In the genomic region with DNA sequence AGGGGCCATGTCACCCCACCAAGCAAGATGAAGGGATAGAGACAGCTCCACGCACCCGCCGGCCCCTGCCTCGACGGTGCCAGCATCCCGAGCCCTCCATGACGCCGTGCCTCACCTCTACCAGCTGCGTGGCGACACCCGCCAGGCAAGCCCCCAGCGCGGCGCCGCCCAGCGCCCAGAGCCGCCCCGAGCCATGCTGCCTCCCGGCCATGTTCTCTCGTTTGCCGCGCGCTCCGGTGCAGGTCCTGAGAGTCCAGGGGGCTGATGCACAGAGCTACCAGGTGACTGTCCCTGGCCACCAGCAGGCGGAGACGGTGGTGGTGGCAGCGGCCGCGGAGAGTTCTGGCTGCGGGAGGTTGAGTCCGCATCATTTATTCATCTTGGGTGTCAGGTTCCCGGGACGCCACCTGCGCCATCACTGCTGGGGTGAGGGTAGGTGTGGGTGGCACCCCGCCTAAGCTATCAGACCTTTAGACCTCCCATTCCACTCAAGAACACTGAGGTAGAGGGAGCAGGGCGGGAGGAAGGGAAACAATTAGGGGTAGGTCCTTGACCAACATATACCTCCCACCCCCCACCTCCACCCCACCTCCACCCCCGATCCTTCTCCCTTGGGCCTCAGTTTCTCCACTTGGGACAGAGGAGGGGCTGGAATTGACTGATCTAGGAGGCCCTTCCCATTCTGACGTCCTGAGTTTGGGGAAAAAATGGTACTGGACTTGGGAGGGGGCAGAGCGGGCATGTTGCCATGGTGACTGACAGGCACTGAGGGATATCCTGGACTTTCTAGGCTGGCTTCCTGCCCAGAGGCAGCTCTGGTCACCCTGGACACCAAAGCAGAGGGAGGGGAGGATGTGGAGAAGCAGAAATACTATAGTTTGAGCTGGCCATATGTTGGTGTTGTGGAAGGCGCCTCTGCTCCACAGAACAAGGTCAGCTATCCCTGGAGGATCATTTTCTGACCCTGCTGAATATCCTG, we compare ENCODE assay signal across 10 mouse cellular contexts. TPM values are rescaled to one million over a fixed set of nuclear protein-coding genes. Genes with fewer than 3 reads are reported as not detected.
DNase-seq lines count a peak whose midpoint lies in the region; ATAC-seq and TF ChIP-seq lines count a peak whose summit lies in the region.
"Had no signal": no experiment of that assay in that cellular context is flagged by ENCODE, and none has a peak within 500 bp of the region (broad histone marks: within the 10 kb centered on the region; RNA-seq: fewer than 3 reads in every experiment).

No protein-coding gene starts in this region.

- peak; percentile 37 to 75 for DNase-seq in cerebellum, postnatal 14 days
- no peak for DNase-seq in cerebellum, adult 2 months
- no peak for DNase-seq in spleen, adult 2 months (ENCODE audit: low read depth in 1 of 2, low spot score in 2 of 2)
- no peak for DNase-seq in spleen, postnatal 14 days (ENCODE audit: low spot score in 2 of 2)
- peak; percentile 65 for DNase-seq in intestine, embryonic 14.5 days (ENCODE audit: low spot score)
- no peak for DNase-seq in liver, embryonic 13.5 days
- no peak for DNase-seq in spleen, postnatal 10 days (ENCODE audit: low spot score in 2 of 2)

- TF ChIP-seq POLR2A in cerebellum, adult 2 months (IDR thresholded peaks at IDR 0.05; ENCODE audit: borderline replicate concordance, insufficient read depth, low read length), result no peak
- no peak for TF ChIP-seq POLR2A in spleen, adult 2 months (IDR thresholded peaks at IDR 0.05; ENCODE audit: low read depth, low read length)

- 9% methylated on average over 40 of the region's 40 CpGs for WGBS in cerebellum, adult 2 months
- 31% methylated on average over 40 of the region's 40 CpGs for WGBS in spleen, adult 2 months
- WGBS in intestine, embryonic 14.5 days, result 10% methylated on average over 40 of the region's 40 CpGs
- 13% methylated on average over 40 of the region's 40 CpGs for WGBS in liver, embryonic 13.5 days (ENCODE audit: insufficient replicate concordance)
- 13% methylated on average over 40 of the region's 40 CpGs for WGBS in stomach, embryonic 15.5 days

- H3K9me3 ChIP-seq in intestine, embryonic 14.5 days (ENCODE audit: control insufficient read depth, low read length), result no peaks in the 10 kb centered on the region
- no peaks in the 10 kb centered on the region for H3K9me3 ChIP-seq in liver, embryonic 13.5 days (replicated peaks)
- no peaks in the 10 kb centered on the region for H3K9me3 ChIP-seq in stomach, embryonic 15.5 days

- peaks cover 4% of the 10 kb centered on the region for H3K4me1 ChIP-seq in cerebellum, adult 2 months (ENCODE audit: control insufficient read depth, insufficient read depth, low read length)
- no peaks in the 10 kb centered on the region; the same call in 1 of the 2 replicates for H3K4me1 ChIP-seq in spleen, adult 2 months (ENCODE audit: control insufficient read depth, insufficient read depth, insufficient read length)
- peaks cover 17% of the 10 kb centered on the region for H3K4me1 ChIP-seq in intestine, embryonic 14.5 days (replicated peaks; ENCODE audit: control insufficient read depth, insufficient read depth, low read length)
- peaks cover 29% of the 10 kb centered on the region for H3K4me1 ChIP-seq in liver, embryonic 13.5 days (replicated peaks)
- H3K4me1 ChIP-seq in stomach, embryonic 15.5 days, result peaks cover 16% of the 10 kb centered on the region

- no peak overlapping the region for H3K27ac ChIP-seq in cerebellum, adult 2 months (ENCODE audit: insufficient read depth, low read length)
- H3K27ac ChIP-seq in spleen, adult 2 months (ENCODE audit: insufficient read depth, low read length), result no peak overlapping the region
- H3K27ac ChIP-seq in intestine, embryonic 14.5 days (ENCODE audit: low read depth), result no peak overlapping the region
- H3K27ac ChIP-seq in liver, embryonic 13.5 days, result peak overlapping the region; percentile 14; the same call in 1 of the 2 replicates
- H3K27ac ChIP-seq in stomach, embryonic 15.5 days, result no peak overlapping the region

- no peak for TF ChIP-seq CTCF in cerebellum, adult 2 months (IDR thresholded peaks at IDR 0.05; ENCODE audit: borderline replicate concordance, insufficient read depth, low read depth, low read length)
- no peak for TF ChIP-seq CTCF in spleen, adult 2 months (IDR thresholded peaks at IDR 0.05; ENCODE audit: extremely low read depth, insufficient read depth, insufficient read length, insufficient replicate concordance)

- no peaks in the 10 kb centered on the region for H3K27me3 ChIP-seq in cerebellum, adult 2 months (ENCODE audit: control insufficient read depth, insufficient read depth, low read length)
- H3K27me3 ChIP-seq in spleen, adult 2 months (ENCODE audit: control insufficient read depth, insufficient read depth, low read length), result no peaks in the 10 kb centered on the region
- H3K27me3 ChIP-seq in intestine, embryonic 14.5 days (replicated peaks; ENCODE audit: control insufficient read depth, insufficient read depth, low read length), result peaks cover 17% of the 10 kb centered on the region; the same call in 1 of the 2 replicates
- peaks cover 44% of the 10 kb centered on the region for H3K27me3 ChIP-seq in liver, embryonic 13.5 days
- H3K27me3 ChIP-seq in stomach, embryonic 15.5 days (replicated peaks), result peaks cover 10% of the 10 kb centered on the region

- ATAC-seq in intestine, embryonic 14.5 days (replicated peaks; ENCODE audit: low FRiP score, low TSS enrichment, low read depth), result no peak
- ATAC-seq in liver, embryonic 13.5 days (ENCODE audit: low read depth), result no peak
- no peak for ATAC-seq in stomach, embryonic 15.5 days (ENCODE audit: insufficient read depth, low FRiP score, low read depth)

- H3K4me3 ChIP-seq in cerebellum, adult 2 months (replicated peaks; ENCODE audit: insufficient read depth, low read depth, low read length), result no peak overlapping the region
- peak overlapping the region; percentile 13; the same call in 1 of the 2 replicates for H3K4me3 ChIP-seq in spleen, adult 2 months (ENCODE audit: extremely low read depth, insufficient read depth, insufficient read length)
- H3K4me3 ChIP-seq in intestine, embryonic 14.5 days (ENCODE audit: low read depth, low read length), result peak overlapping the region; percentile 8; the same call in 1 of the 2 replicates
- H3K4me3 ChIP-seq in liver, embryonic 13.5 days (replicated peaks), result peak overlapping the region; percentile 28
- H3K4me3 ChIP-seq in stomach, embryonic 15.5 days (replicated peaks), result peak overlapping the region; percentile 23
- H3K4me3 ChIP-seq: erythroblast, embryonic 14.5 days had no signal

- H3K9ac ChIP-seq in intestine, embryonic 14.5 days (ENCODE audit: low read length), result no peak overlapping the region
- H3K9ac ChIP-seq in liver, embryonic 13.5 days, result peak overlapping the region; percentile 13; the same call in 1 of the 2 replicates
- no peak overlapping the region for H3K9ac ChIP-seq in stomach, embryonic 15.5 days

- no peaks in the 10 kb centered on the region for H3K36me3 ChIP-seq in spleen, adult 2 months (ENCODE audit: control insufficient read depth, insufficient read depth, low read length)
- no peaks in the 10 kb centered on the region for H3K36me3 ChIP-seq in intestine, embryonic 14.5 days (ENCODE audit: control insufficient read depth, insufficient read depth, low read length)
- H3K36me3 ChIP-seq in liver, embryonic 13.5 days, result no peaks in the 10 kb centered on the region
- H3K36me3 ChIP-seq in stomach, embryonic 15.5 days, result no peaks in the 10 kb centered on the region

- peak overlapping the region; percentile 45 for H3K4me2 ChIP-seq in intestine, embryonic 14.5 days (ENCODE audit: low read length)
- H3K4me2 ChIP-seq in liver, embryonic 13.5 days, result peak overlapping the region; percentile 44
- H3K4me2 ChIP-seq in stomach, embryonic 15.5 days, result peak overlapping the region; percentile 48

RNA-seq across cellular contexts. Expression of a gene that starts 5.7 kb away (rescaled TPM):
- 15.1 and 15.8 TPM in 2 replicates for polyA plus RNA-seq in cerebellum, adult 2 months (2012; rRNA removed)
- 58.9 and 64.3 TPM in 2 replicates for polyA plus RNA-seq in spleen, adult 2 months (2012; rRNA removed)
- 5.0 and 5.9 TPM in 2 replicates for polyA plus RNA-seq in intestine, embryonic 14.5 days (2014; fragmentation: Nextera tagmentation; extraction: Ambion mirVana)
- 1.6 and 1.7 TPM in 2 replicates for polyA plus RNA-seq in liver, embryonic 13.5 days (2015; fragmentation: Nextera tagmentation; extraction: Ambion mirVana)
- polyA plus RNA-seq in stomach, embryonic 15.5 days (2015; fragmentation: Nextera tagmentation; extraction: Ambion mirVana), result 6.0 and 7.2 TPM in 2 replicates

RNA-seq across cellular contexts. Expression of a gene that starts 5.9 kb away (rescaled TPM):
- 3.7 and 4.4 TPM in 2 replicates for polyA plus RNA-seq in cerebellum, adult 2 months (2012; rRNA removed)
- 2.9 and 3.0 TPM in 2 replicates for polyA plus RNA-seq in spleen, adult 2 months (2012; rRNA removed)
- polyA plus RNA-seq in intestine, embryonic 14.5 days (2014; fragmentation: Nextera tagmentation; extraction: Ambion mirVana), result 0.40 and 0.54 TPM in 2 replicates
- 1.3 and 1.6 TPM in 2 replicates for polyA plus RNA-seq in liver, embryonic 13.5 days (2015; fragmentation: Nextera tagmentation; extraction: Ambion mirVana)
- 1.8 TPM in 2 replicates for polyA plus RNA-seq in stomach, embryonic 15.5 days (2015; fragmentation: Nextera tagmentation; extraction: Ambion mirVana)
- polyA plus RNA-seq: C2C12; erythroblast, embryonic 14.5 days had no signal

RNA-seq across cellular contexts. Expression of a gene that starts 16.2 kb away (rescaled TPM):
- 0.71 and 0.72 TPM in 2 replicates for polyA plus RNA-seq in cerebellum, adult 2 months (2012; rRNA removed)
- polyA plus RNA-seq in spleen, adult 2 months (2012; rRNA removed), result 3.5 and 5.5 TPM in 2 replicates
- 0.28 and 0.68 TPM in 2 replicates for polyA plus RNA-seq in intestine, embryonic 14.5 days (2014; fragmentation: Nextera tagmentation; extraction: Ambion mirVana)
- 16.6 and 21.0 TPM in 2 replicates for polyA plus RNA-seq in liver, embryonic 13.5 days (2015; fragmentation: Nextera tagmentation; extraction: Ambion mirVana)
- 0.98 and 1.5 TPM in 2 replicates for polyA plus RNA-seq in stomach, embryonic 15.5 days (2015; fragmentation: Nextera tagmentation; extraction: Ambion mirVana)

RNA-seq across cellular contexts. Expression of a gene that starts 29.7 kb away (rescaled TPM):
- not detected in 2 replicates for polyA plus RNA-seq in cerebellum, adult 2 months (2012; rRNA removed)
- polyA plus RNA-seq in spleen, adult 2 months (2012; rRNA removed), result not detected in 2 replicates
- not detected in 2 replicates for polyA plus RNA-seq in intestine, embryonic 14.5 days (2014; fragmentation: Nextera tagmentation; extraction: Ambion mirVana)
- polyA plus RNA-seq in liver, embryonic 13.5 days (2015; fragmentation: Nextera tagmentation; extraction: Ambion mirVana), result not detected in 2 replicates
- not detected in 2 replicates for polyA plus RNA-seq in stomach, embryonic 15.5 days (2015; fragmentation: Nextera tagmentation; extraction: Ambion mirVana)
- polyA plus RNA-seq: erythroblast, embryonic 14.5 days had no signal

RNA-seq across cellular contexts. Expression of a gene that starts 39.6 kb away (rescaled TPM):
- 0.25 and 0.43 TPM in 2 replicates for polyA plus RNA-seq in cerebellum, adult 2 months (2012; rRNA removed)
- not detected in 2 replicates for polyA plus RNA-seq in spleen, adult 2 months (2012; rRNA removed)
- polyA plus RNA-seq in intestine, embryonic 14.5 days (2014; fragmentation: Nextera tagmentation; extraction: Ambion mirVana), result not detected in 2 replicates
- not detected in 2 replicates for polyA plus RNA-seq in liver, embryonic 13.5 days (2015; fragmentation: Nextera tagmentation; extraction: Ambion mirVana)
- not detected in 2 replicates for polyA plus RNA-seq in stomach, embryonic 15.5 days (2015; fragmentation: Nextera tagmentation; extraction: Ambion mirVana)
- polyA plus RNA-seq: C2C12; erythroblast, embryonic 14.5 days had no signal

Comparison
In these comparisons a context has a peak if more than half of its experiments do, and no peak if none do; other contexts are left out.
1. DNase-seq: peak in cerebellum, postnatal 14 days (2 of 2) and intestine, embryonic 14.5 days (single experiment); none in cerebellum, adult 2 months (0 of 2), spleen, adult 2 months (0 of 2), spleen, postnatal 14 days (0 of 2), liver, embryonic 13.5 days (single experiment) and spleen, postnatal 10 days (0 of 2).
2. Peak in every context shown above with its lines, with median percentiles within 50 percentile points of each other: H3K4me2 ChIP-seq.